Mouse (Mus musculus) erythroblast, embryonic 14.5 days (primary cell): ENCODE results near the gene 2510009E07Rik.

Experiments used
- GATA1 ChIP-seq: IDR thresholded peaks from 2 replicates; pipeline ENCODE4 v1.6.1; 2012; ENCODE audit warnings: low read length, inconsistent platforms, mixed read lengths
- TAL1 ChIP-seq: IDR thresholded peaks from 3 replicates; pipeline ENCODE4 v1.6.1; 2012; ENCODE audit warnings: low read length, inconsistent platforms, mixed read lengths

- TF ChIP-seq GATA1 = no peak
- TF ChIP-seq TAL1 = no peak
These were observed 84.0 kb downstream of the 2510009E07Rik start for GRCm38 (mm10) chr16:21610473-21610872.
